Mouse (Mus musculus): ENCODE results near the gene Slc25a54.

Gene Slc25a54

GRCm38 (mm10) chr3:109080169-109080568 is at the start of gene Slc25a54:
Slc25a54 (plus strand) TSS chr3:109080469.
- CTCF ChIA-PET, result no interaction called here

DNA sequence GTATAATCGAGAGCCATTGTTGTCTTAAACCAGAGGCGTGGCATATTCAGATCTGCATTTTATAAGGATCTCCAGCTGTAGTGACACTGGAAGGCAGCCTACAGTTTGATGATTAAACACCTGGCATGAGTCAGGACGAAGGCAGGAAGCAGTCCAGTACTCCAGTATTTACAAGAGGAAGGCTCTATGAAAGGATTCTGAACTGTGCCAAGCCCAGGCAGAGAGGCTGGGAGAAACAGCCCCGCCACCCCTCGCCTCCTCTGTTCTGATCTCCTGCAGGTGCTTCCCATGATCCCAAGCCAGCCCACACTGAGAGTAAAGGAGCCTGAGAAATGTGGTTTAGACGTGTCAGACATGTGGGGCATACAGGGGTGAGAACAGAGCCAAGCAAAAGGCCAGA is 49.5 kb upstream of the Slc25a54 start:
- CTCF ChIA-PET, result no interaction called here

DNA sequence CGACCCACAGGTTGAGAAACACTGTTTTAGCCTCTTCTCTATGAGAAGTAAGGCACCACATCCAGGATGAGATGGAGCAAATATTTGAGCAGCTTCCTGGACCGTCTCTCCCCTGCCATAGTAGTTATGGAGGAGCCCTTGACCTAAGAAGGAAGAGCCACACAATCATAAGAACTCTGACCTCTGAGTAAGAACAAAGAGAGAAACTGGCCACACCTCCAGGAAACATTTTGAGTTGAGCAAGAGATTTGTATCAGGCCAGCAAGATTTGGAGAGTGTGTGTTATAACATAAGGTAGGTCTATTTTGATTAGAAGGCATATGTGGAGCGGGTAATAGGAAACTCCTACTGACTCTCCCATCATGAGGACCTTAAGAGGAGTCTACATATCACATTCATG is 48.6 kb upstream of the Slc25a54 start:
- CTCF ChIA-PET, result interaction anchor here (0.7 kb wide), 1 partner anchor 181 kb away, joined by 7 read pairs; no protein-coding TSS in a partner anchor

DNA sequence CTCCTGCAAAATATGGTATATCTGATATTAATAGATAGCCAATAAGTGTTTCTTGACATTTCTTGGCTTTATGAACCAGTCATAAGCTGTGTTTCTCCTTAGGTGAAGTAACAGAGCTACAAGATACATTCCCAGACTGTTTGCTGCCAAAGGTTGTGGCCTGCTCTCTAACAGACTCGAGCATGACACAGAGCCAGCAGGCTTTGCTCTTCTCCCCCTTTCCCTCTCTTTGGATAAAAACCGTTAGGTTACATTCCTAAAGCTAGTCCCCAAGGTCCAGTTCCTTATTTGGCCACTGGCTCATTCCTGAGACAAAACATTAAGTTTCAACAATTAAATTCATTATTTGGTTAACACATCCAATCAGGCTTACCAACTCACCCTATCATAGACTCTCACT is 48.0 kb upstream of the Slc25a54 start:
- CTCF ChIA-PET, result no interaction called here

- CTCF ChIA-PET, result interaction anchor here (0.7 kb wide), 1 partner anchor 137 kb away, joined by 4 read pairs; no protein-coding TSS in a partner anchor
Observed at GRCm38 (mm10) chr3:109034411-109034810, 45.9 kb upstream of the Slc25a54 start.

GRCm38 (mm10) chr3:109040908-109041307 is 39.4 kb upstream of the Slc25a54 start:
- CTCF ChIA-PET, result no interaction called here

DNA sequence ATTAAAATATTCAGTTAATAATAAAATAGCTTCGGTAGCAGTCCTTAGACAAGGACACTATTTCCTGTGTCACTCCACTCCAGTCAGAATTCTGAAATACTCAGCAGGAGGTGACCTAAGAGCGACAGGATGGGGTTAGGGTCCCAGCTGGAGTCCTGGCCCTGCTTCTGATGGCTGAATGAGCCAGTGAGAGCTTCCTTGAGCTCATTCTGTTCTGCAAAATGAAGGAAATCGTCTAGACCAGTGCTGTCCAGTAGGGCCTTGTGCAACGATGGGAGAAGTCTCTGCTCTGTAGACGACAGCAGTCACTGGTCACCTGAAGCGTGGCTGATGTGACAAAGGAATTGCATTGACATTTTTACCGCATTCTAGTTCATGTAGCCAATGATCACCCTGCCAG is 36.9 kb upstream of the Slc25a54 start:
- CTCF ChIA-PET, result no interaction called here

DNA sequence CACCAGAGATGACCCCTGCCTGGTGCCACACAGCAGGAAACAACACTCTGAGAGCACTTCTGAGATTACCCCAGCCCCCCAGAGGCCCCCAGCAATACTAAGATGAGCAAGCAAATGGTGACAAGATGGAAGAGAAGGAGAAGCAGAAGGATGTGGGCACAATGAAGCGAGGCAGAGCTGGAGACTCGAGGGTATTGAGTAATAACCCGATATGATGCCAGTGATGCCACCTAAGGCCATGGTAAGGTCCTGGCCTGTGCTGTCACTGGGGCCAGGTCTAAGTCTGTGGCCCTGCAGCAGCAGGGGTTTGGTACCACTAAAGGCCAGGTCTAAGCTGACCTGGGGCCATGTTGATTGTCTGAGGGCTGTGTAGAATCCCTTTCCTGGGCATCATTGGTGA is 33.8 kb upstream of the Slc25a54 start:
- CTCF ChIA-PET, result no interaction called here

GRCm38 (mm10) chr3:109047707-109048283 is 32.5 kb upstream of the Slc25a54 start:
- CTCF ChIA-PET, result interaction anchor here (0.7 kb wide), 1 partner anchor 13 kb away, joined by 3 read pairs; no protein-coding TSS in a partner anchor

DNA sequence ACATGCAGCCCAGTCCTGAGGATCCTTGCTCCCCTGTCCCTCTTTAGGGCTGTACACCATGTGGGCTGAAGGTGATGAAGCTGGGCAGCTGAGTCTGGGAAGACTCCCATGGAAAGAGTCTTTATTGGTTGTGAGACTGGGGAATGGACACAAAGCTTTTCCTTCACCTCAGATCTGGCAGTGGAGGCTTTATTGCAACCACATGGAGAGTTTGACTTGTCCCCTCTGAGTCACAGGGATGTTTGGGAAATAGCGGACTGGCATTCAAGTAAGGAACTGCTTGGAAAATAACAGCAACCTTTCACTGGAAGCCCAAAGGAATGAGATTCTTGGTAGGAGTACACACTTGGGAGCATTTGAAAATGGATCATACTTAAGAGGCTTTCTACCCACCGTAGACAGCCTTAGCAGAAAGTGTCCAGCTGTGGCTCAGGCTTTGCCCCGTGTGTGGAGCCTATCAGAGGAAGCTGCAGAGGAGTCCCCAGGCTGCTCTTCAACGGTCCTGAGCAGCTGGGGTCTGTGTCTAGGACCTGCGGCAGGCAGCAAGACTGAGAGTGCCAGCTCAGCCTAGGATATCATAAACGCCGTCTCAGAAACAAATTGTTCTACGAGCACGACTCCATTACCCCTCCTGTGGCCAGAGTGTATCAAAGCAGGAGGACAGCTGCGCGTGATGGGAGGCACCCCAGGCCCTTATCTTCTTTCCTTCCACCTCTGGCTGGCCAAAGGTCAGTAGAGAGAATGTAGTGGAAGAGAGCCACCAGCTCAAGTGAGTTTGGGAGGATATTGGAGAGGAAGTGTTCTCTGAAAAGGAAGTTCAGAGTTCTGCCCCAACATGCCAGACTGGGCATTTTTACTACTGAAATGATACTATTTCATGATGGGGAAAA is 29.0 kb upstream of the Slc25a54 start:
- CTCF ChIA-PET, result no interaction called here

DNA sequence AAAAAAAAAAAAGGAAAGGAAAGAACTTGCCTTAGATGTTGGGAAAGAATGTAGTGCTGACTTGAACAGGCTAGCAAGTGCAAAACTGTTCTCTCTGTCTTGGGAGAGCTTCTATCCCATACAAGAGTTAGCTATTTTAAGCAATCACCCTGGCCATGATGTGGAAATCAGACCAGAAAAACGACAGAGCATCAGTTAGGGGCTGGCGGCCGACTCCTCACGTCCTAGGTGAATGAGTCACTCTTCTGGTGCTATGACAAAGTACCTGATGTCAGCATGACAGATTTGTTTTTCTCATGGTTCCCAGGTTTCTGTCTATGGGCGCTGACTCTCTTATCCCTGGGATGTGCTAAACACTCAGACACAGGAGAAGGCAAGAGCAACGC is 28.3 kb upstream of the Slc25a54 start:
- CTCF ChIA-PET, result no interaction called here

DNA sequence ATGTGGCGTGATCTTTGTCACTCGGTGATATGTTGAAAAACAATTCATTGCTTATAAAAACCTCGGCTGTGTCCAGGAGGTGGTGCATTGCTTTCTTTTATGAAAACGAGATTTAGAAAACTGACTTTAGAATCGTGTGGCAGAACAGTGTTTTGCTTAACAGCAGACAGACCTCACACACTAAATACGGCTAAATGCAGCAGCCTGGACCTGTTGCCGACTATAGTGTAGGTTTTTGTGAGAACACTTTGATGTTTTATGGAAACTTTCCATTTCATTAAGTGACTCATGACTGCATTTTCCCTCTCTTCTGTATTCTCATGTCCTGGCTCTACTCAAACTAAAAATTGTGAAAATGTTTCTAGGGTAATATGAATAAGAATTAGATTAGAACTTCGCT is 20.4 kb upstream of the Slc25a54 start:
- CTCF ChIA-PET, result no interaction called here

DNA sequence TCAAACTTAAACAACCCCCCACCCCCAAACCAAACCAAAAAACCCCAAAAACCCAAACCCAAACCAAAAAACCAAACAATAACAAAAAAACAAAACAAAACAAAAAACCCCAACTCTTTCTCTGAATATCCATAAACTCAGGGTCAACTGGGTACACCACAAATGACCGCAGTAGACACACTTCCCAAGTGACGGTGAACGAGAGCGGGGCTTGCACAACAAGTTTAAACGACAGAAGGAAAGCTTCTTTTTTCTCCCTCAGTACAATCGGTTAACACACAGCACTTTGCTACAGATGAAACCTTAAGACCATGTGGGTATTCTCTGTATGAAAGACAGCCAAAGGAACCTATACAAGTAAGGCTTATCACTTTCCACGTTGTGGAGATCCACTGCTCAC is 17.9 kb upstream of the Slc25a54 start:
- CTCF ChIA-PET, result interaction anchor here (0.6 to 1.6 kb wide), 3 partner anchors 35 to 82 kb away, joined by 3 to 11 read pairs (median 6); partner anchors contain the start of gene Fam102b

GRCm38 (mm10) chr3:109062989-109063388 is 17.3 kb upstream of the Slc25a54 start:
- CTCF ChIA-PET, result interaction anchor here (0.6 kb wide), 1 partner anchor 83 kb away, joined by 11 read pairs; no protein-coding TSS in a partner anchor

DNA sequence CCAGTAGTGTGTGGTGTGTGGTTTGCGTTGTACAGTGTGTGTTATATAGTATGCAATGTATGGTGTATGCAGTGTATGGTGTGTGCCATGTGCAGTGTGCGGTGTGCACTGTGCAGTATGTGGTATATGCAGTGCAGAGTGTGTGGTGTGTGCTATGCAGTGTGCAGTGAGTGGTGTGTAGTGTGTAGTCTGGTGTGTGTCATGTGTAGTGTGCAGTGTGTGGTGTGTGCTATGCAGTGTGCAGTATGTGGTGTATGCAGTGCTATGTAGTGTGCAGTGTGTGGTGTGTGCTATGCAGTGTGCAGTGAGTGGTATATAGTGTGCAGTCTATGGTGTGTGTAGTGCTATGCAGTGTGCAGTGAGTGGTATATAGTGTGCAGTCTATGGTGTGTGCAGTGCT is 4.1 kb downstream of the Slc25a54 start:
- CTCF ChIA-PET, result interaction anchor here (0.7 kb wide), 1 partner anchor 460 kb away, joined by 5 read pairs; no protein-coding TSS in a partner anchor

DNA sequence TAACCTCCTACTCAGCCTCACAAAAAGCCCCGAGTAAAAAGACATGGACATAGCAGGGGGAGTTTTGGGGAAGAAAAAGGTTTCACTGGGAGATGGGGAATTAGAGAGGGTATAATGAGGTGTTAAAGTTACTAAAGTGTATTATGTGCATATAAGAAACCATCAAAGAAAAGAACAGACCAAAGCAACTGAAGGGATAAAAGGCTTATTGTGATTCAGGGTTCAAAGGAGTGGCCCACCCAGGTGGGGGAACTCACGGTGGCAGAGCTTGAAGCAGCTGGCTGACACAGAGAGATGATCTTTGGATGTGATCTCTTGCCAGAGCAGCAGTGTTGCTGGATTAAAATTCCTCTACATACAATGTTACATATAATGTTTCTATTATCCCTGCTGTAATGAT is 8.2 kb downstream of the Slc25a54 start:
- CTCF ChIA-PET, result interaction anchor here (0.6 kb wide), 1 partner anchor 180 kb away, joined by 4 read pairs; no protein-coding TSS in a partner anchor

- CTCF ChIA-PET, result no interaction called here
Observed at GRCm38 (mm10) chr3:109104702-109105101, 24.4 kb downstream of the Slc25a54 start.

GRCm38 (mm10) chr3:109117136-109117535 is 36.9 kb downstream of the Slc25a54 start:
- CTCF ChIA-PET, result no interaction called here

DNA sequence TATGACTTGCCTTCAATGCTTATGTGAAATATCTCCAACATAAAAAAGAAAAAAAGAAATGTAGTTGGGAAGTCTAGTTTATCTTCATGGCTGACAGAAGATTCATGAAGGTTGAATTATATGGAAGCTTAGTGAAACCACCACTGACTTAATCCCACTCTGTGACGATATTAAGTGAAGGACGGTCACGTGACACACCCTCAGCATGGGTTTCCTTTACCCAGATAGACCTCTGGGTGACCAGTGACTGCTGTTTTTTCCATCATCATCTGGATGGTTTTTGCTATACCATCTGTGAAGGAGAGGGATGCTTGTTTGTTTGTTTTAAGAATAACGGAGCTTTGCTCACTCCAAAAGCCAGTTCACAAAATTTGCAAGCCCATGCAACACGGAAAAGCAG is 39.3 kb downstream of the Slc25a54 start:
- CTCF ChIA-PET, result interaction anchor here (0.6 kb wide), 2 partner anchors 98 to 331 kb away, joined by 3 to 4 read pairs; no protein-coding TSS in a partner anchor

DNA sequence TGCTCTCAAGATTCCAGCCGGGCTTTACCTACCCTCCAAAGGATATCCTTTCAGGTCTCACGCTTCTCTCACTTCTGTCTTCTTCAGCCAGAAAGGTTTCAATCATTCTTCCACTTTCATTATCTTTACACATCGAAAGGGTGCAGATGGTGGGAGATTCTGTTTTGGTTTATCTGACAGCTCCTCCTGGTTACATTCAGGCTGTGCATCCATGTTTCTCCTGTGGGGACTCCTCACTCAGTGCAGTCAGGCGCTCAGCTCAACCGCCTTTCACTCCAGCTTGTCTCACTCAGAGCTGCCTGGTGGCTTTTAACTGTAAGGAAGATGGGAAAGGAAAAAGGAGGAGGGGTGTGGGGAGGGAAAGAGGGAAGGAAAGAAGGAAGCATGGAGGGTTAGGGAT is 39.7 kb downstream of the Slc25a54 start:
- CTCF ChIA-PET, result interaction anchor here (0.6 kb wide), 1 partner anchor 330 kb away, joined by 3 read pairs; no protein-coding TSS in a partner anchor

DNA sequence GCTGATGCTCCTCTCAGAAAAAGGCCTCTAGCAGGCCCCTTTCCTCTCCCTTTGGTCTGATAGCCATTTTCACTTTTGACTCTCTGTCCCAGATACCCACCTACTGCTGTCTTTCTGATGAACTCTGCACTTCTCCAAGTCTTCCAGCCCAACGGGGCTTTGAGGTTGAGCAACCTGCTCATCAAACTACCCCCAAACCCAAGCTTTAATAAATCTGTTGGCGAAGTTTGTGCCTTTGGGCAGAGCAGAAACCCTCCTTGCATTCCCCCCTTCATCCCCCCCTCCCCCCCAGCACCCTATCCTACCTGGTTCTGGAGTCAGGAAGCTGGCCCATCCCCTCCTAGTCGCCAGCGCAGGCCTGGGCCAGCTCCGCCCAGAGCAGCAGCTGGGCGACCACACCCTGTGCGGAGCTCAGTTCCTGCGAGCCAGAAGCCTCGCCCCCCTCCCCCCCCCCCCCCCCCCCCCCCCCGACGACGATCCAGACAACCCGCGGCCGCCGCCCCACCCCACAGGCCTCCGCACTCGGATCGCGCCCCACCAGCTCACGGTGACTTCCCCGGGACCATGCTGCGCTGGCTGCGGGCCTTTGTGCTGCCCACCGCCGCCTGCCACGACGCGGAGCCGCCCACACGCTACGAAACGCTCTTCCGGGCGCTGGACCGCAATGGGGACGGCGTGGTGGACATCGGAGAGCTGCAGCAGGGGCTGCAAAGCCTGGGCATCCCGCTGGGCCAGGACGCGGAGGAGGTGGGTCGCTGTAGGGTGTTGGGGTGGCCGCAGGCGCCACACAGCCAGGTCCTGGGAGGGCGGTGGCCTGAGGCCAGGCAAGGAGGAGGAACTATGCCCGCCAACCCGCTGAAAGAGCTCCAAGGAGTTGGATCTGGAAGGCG is 42.6 kb downstream of the Slc25a54 start, which contains the start of gene Slc25a24:
Gene Slc25a24, plus strand, starts transcription at position 509 of the 890 bp plus-strand sequence.
- CTCF ChIA-PET, result no interaction called here

DNA sequence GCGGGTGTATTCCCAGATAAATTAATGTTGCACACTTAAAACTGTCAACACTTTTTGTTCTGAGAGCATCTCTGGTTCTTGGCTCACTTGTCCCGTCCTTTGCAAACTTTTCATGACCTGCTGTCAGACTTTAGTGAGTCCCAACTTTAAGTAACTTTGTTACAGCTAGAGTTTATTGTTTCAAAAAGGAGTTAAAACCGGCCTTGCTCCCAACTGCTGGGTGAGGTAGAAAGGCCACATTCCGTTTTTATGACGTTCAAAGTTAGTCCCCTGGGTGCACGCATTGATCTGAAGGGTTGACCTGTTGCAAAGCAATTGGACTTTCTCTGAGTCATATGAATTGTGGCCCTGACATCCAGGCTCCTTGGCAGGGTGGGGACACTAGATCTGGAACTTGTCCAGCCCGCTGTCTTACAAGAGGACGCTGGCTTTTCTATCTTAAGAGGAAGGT is 43.3 kb downstream of the Slc25a54 start:
- CTCF ChIA-PET, result no interaction called here

All from spleen, embryonic (tissue).